Mouse (Mus musculus) thymus, adult 2 months (tissue): ENCODE measurements around the gene Supt16.

Experiments
- CTCF ChIP-seq: fragments of 200-500 bp; IDR thresholded peaks from 2 replicates; pipeline ENCODE4 v1.5.1; 2012; ENCODE audit warnings: mild to moderate bottlenecking, control low read depth, low read length, moderate library complexity, borderline replicate concordance; ENCODE audit not compliant: control insufficient read depth, poor library complexity, insufficient read depth; ENCODE audit errors: extremely low read depth
- POLR2A ChIP-seq: fragments of 200-500 bp; IDR thresholded peaks from 2 replicates; pipeline ENCODE4 v1.6.1; 2012; ENCODE audit warnings: mild to moderate bottlenecking, low read length, control low read depth, moderate library complexity; ENCODE audit not compliant: control insufficient read depth, poor library complexity, insufficient read depth; ENCODE audit errors: extremely low read depth

DNA sequence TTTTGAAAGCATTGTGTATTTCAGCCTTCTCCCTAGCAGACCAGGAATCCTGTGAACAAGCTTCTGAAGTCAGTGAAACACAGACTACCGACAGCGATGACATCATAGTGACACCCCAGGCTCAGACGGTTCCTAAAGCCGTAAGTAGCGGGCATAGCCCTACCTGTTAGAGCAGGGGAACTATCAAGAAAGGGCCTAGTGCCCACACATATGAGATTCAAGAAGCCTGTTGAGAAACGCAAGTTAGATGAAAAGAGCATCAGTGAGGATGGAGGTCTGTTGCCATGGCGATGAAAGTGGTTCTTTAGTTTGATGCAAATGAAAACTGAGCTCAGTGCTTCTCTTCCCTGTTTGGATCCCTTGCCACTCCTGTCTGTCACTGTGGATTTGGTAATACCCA, 45.0 kb downstream of the Supt16 start:
- no peak for TF ChIP-seq CTCF
- TF ChIP-seq POLR2A = no peak
